Mouse (Mus musculus) neural tube, embryonic 14.5 days (tissue): ENCODE results near the gene Thap3. TPM values are rescaled to one million over a fixed set of nuclear protein-coding genes. Genes with fewer than 3 reads are reported as not detected.
"Not testable (repeated sequence)": the region's sequence is repeated elsewhere in the genome, so short reads cannot be mapped to it uniquely, and the experiment has no call there.

Source experiments
- ATAC-seq: fragments of 200-750 bp; cut with Nextera tagmentation; 2 replicates; pipeline ENCODE4 v1.8.0; 2017; ENCODE audit warnings: low read depth, mild to moderate bottlenecking, moderate TSS enrichment, moderate library complexity
- H3K27ac ChIP-seq: fragments of 300-500 bp; sonication (generic); 2 replicates; pipeline ENCODE4 v1.5.1; 2014; ENCODE audit warnings: low read depth, mild to moderate bottlenecking, control low read depth, low read length, moderate library complexity, mixed read lengths
- H3K27me3 ChIP-seq: fragments of 300-500 bp; sonication (generic); 2 replicates; pipeline ENCODE4 v1.6.1; 2014; ENCODE audit warnings: low read length; ENCODE audit not compliant: control insufficient read depth, insufficient read depth
- H3K36me3 ChIP-seq: fragments of 300-500 bp; sonication (generic); 2 replicates; pipeline ENCODE4 v1.6.1; 2014; ENCODE audit warnings: low read length, mixed read lengths; ENCODE audit not compliant: control insufficient read depth, insufficient read depth
- H3K4me1 ChIP-seq: fragments of 300-500 bp; sonication (generic); 2 replicates; pipeline ENCODE4 v1.6.1; 2014; ENCODE audit warnings: low read length; ENCODE audit not compliant: control insufficient read depth, insufficient read depth
- H3K4me2 ChIP-seq: fragments of 300-500 bp; sonication (generic); 2 replicates; pipeline ENCODE4 v1.6.1; 2014; ENCODE audit warnings: mild to moderate bottlenecking, low read depth, low read length, control low read depth
- H3K4me3 ChIP-seq: fragments of 300-500 bp; sonication (generic); 2 replicates; pipeline ENCODE4 v1.5.1; 2014; ENCODE audit warnings: low read depth, low read length, control low read depth, mixed read lengths
- H3K9ac ChIP-seq: fragments of 300-500 bp; sonication (generic); replicated peaks from 2 replicates; pipeline ENCODE4 v1.6.1; 2014; ENCODE audit warnings: low read depth, mild to moderate bottlenecking, control low read depth, low read length, mixed read lengths
- H3K9me3 ChIP-seq: fragments of 300-500 bp; sonication (generic); 2 replicates; pipeline ENCODE4 v1.6.1; 2016; ENCODE audit warnings: low read length; ENCODE audit not compliant: control insufficient read depth
- WGBS: fragments of 180-500 bp; shearing (Covaris S2); extraction: QIAGEN DNeasy Blood & Tissue Kit; methylation state at CpG from one replicate; pipeline ENCODE4 v1.1.7; 2014; 5-methylcytosine and 5-hydroxymethylcytosine counted together
- polyA plus RNA-seq: library from polyadenylated mRNA; unstranded; fragments of >200 nt; fragmentation: Nextera tagmentation; extraction: Ambion mirVana; gene quantifications from 2 replicates; pipeline ENCODE4 v1.2.1, GENCODE M21; 2014

The Thap3 gene
- 20.1 and 30.3 TPM in 2 replicates for polyA plus RNA-seq

GRCm38 (mm10) chr4:151988342-151989109 lies at the start of gene Thap3:
Gene Thap3, minus strand, starts transcription at chr4:151988997.
- Histone ChIP-seq H3K9ac (peak within 1 kb of the TSS; percentile 86), H3K36me3 (peaks cover 22% of the 10 kb centered on the region), H3K27me3 (no peaks in the 10 kb centered on the region), H3K27ac (peak within 1 kb of the TSS; percentile 63), H3K4me3 (peak within 1 kb of the TSS; percentile 71), H3K4me2 (peak within 1 kb of the TSS; percentile 73), H3K4me1 (peaks cover 7% of the 10 kb centered on the region; the same call in 1 of the 2 replicates), H3K9me3 (no peaks in the 10 kb centered on the region)
- ATAC-seq = peak; percentile 77
- under 1% methylated on average over 54 of the region's 54 CpGs for WGBS

DNA sequence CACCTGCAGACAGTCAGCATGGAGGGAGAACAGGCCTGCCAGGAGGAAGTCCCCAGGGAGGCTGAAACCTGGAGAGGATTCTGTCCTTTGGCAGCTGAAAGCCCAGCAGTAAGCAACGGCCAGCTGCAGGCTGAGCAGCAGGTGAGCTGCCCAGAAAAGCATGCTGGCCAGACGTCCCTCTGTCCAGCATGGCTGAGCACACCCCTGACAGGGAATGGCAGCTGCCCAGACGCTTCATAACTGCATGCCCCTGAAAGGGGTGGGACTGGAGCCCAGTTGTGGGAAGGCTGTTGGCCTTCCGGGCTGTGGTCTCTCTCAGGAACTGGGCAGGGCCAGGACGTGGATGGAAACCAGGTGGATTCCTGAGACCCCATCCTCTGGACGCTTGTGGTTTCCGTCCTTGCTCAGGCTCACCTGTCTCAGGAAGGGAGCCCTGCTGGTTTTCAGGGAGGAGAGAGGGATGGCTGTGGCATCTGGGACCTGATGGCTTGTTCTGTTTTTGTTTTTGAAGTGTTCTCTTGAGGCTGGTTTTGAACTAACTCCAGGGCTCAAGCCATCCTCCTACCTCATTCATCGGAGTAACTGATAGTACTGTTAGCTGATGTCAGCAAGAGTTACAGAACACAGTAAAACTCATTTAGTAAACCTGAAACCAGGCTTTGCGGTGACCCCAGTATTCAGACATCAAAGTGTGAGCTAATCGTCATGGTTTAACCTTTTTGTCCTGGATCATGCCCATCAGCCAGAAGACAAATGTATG lies 49.6 kb upstream of the Thap3 start, which contains the start of gene Tas1r1:
Gene Tas1r1 (minus strand): TSS at position 344 of the 760 bp plus-strand sequence.
- peaks cover 9% of the 10 kb centered on the region for H3K4me1 ChIP-seq
- no peaks in the 10 kb centered on the region for H3K9me3 ChIP-seq
- WGBS = 53% methylated on average over 10 of the region's 10 CpGs
- no peaks in the 10 kb centered on the region; the same call in 1 of the 2 replicates for H3K27me3 ChIP-seq
- H3K27ac ChIP-seq = peak within 1 kb of the TSS; percentile 34; the same call in 1 of the 2 replicates
- peaks cover 15% of the 10 kb centered on the region for H3K36me3 ChIP-seq
- H3K4me3 ChIP-seq = peak within 1 kb of the TSS; percentile 96
- peak within 1 kb of the TSS; percentile 78 for H3K9ac ChIP-seq
- ATAC-seq = no peak
- H3K4me2 ChIP-seq = peak within 1 kb of the TSS; percentile 87

- ATAC-seq = not testable (repeated sequence)
Observed at GRCm38 (mm10) chr4:152036464-152036863, 47.7 kb upstream of the Thap3 start.

DNA sequence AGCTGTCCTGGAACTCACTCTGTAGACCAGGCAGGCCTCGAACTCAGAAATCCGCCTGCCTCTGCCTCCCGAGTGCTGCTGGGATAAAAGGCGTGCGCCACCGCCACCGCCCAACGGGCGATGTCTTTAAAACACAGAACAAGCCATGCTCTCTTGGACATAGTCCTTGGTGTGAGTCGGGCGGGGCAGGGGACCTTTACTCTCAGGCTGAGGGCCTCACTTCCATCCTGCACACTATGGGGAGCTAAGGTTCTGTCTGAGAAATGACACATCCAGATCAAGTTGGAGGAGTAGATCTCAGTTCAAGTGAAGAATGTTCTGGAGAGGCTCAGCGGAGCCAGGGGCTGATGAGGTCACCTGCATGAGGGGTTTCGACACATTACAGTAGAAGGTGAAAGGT lies 44.1 kb upstream of the Thap3 start:
- H3K4me1 ChIP-seq = peaks cover 17% of the 10 kb centered on the region; the same call in 1 of the 2 replicates
- H3K27me3 ChIP-seq = no peaks in the 10 kb centered on the region
- H3K36me3 ChIP-seq = no peaks in the 10 kb centered on the region
- ATAC-seq = no peak
- 91% methylated on average over 13 of the region's 13 CpGs for WGBS
- H3K9me3 ChIP-seq = no peaks in the 10 kb centered on the region
- no peak overlapping the region for H3K4me2 ChIP-seq
- H3K9ac ChIP-seq = no peak overlapping the region
- no peak overlapping the region for H3K27ac ChIP-seq
- no peak overlapping the region for H3K4me3 ChIP-seq

More at GRCm38 (mm10) chr4:152036464-152036863, 47.7 kb upstream of the Thap3 start:
- H3K27ac ChIP-seq, H3K27me3 ChIP-seq, H3K9ac ChIP-seq, H3K9me3 ChIP-seq, H3K4me2 ChIP-seq, H3K4me1 ChIP-seq, H3K4me3 ChIP-seq, H3K36me3 ChIP-seq: not testable (repeated sequence)
- 94% methylated on average over 6 of the region's 6 CpGs for WGBS

DNA sequence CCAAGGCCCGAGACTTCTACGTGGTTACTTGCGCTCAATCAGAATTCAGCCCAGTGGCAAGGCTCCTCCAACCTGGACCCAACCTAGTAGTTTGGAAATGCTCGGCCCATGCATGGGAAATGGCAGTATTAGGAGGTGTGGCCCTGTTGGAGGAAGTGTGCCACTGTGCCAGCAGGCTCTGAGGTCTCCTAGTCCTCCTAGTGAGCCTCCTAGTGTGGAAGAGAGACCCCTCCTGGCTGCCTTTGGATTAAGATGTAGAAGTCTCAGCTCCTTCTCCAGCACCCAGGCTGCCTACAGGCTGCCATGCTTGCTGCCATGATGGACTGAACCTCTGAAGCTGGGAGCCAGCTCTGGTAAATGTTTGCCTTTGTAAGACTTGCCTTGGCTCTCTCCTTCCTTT lies 41.2 kb upstream of the Thap3 start:
- Histone ChIP-seq H3K9me3 (no peaks in the 10 kb centered on the region), H3K4me1 (peaks cover 38% of the 10 kb centered on the region), H3K27ac (no peak overlapping the region), H3K36me3 (no peaks in the 10 kb centered on the region), H3K4me2 (no peak overlapping the region), H3K27me3 (no peaks in the 10 kb centered on the region), H3K9ac (no peak overlapping the region), H3K4me3 (no peak overlapping the region)
- 73% methylated on average over 4 of the region's 4 CpGs for WGBS
- no peak for ATAC-seq

- WGBS = 33% methylated on average over 5 of the region's 5 CpGs
- ATAC-seq = no peak
- Histone ChIP-seq H3K9me3 (no peaks in the 10 kb centered on the region), H3K36me3 (no peaks in the 10 kb centered on the region), H3K4me1 (peaks cover 42% of the 10 kb centered on the region), H3K27ac (no peak overlapping the region), H3K27me3 (no peaks in the 10 kb centered on the region), H3K4me2 (peak overlapping the region; percentile 90; the same call in 1 of the 2 replicates), H3K4me3 (no peak overlapping the region; the same call in 1 of the 2 replicates), H3K9ac (no peak overlapping the region)
Observed at GRCm38 (mm10) chr4:152029087-152029486, 40.3 kb upstream of the Thap3 start.

GRCm38 (mm10) chr4:152028456-152028855 lies 39.7 kb upstream of the Thap3 start:
- H3K36me3 ChIP-seq = no peaks in the 10 kb centered on the region
- 0 out of 2 replicates have a peak overlapping the region, but pooled peaks have one; percentile 23 for H3K27ac ChIP-seq

DNA sequence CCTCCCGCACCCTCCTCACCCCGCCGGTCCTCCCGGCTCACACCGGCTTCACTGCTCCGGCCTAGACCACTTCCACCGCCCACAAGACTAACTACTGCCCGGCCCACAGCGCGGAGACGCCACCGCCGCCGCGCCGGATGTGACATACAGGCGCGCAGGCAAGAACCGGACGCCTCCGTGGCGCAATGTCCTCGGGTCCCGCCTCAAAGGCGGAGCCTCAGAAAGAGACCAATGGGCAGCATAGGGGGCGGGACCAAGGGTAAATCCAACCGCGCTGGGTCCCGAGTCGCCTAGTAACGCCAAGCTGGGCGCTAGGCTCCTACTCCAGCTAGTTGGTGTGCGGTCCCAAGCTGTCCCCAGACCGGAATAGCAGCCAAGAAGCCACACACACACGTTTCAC lies 38.7 kb upstream of the Thap3 start, which contains the start of gene Zbtb48:
Gene Zbtb48 (minus strand): TSS at position 148 of the 400 bp plus-strand sequence.
- Histone ChIP-seq H3K4me3 (peak within 1 kb of the TSS; percentile 64), H3K27ac (0 out of 2 replicates have a peak within 1 kb of the TSS, but pooled peaks have one; percentile 23), H3K9me3 (no peaks in the 10 kb centered on the region), H3K4me2 (peak within 1 kb of the TSS; percentile 96), H3K9ac (peak within 1 kb of the TSS; percentile 65), H3K4me1 (peaks cover 42% of the 10 kb centered on the region), H3K27me3 (no peaks in the 10 kb centered on the region), H3K36me3 (no peaks in the 10 kb centered on the region; the same call in 1 of the 2 replicates)
- 1% methylated on average over 33 of the region's 35 CpGs for WGBS
- peak; percentile 98 for ATAC-seq

More at GRCm38 (mm10) chr4:152028456-152028855, 39.7 kb upstream of the Thap3 start:
- Histone ChIP-seq H3K9ac (no peak overlapping the region), H3K4me2 (peak overlapping the region; percentile 90), H3K9me3 (no peaks in the 10 kb centered on the region), H3K4me3 (peak overlapping the region; percentile 64), H3K4me1 (peaks cover 42% of the 10 kb centered on the region), H3K27me3 (no peaks in the 10 kb centered on the region)
- no peak for ATAC-seq
- WGBS = 70% methylated on average over 15 of the region's 15 CpGs
